Mouse (Mus musculus): ENCODE results near the gene Ankrd40. TPM values are rescaled to one million over a fixed set of nuclear protein-coding genes. Genes with fewer than 3 reads are reported as not detected.

Ankrd40 gene
- polyA plus RNA-seq, 1 experiment from 2014 or later = 20.6 TPM

- Histone ChIP-seq H3K4me1 (ENCODE audit: control insufficient read depth, insufficient read depth, low read length) (peaks cover 15% of the 10 kb centered on the region; the same call in 1 of the 2 replicates), H3K4me2 (replicated peaks; ENCODE audit: low read depth, low read length) (no peak overlapping the region), H3K4me3 (ENCODE audit: low read length) (no peak overlapping the region), H3K9ac (ENCODE audit: low read depth, low read length) (no peak overlapping the region), H3K27ac (ENCODE audit: low read depth, low read length) (no peak overlapping the region; the same call in 1 of the 2 replicates), H3K9me3 (ENCODE audit: control insufficient read depth, low read length) (no peaks in the 10 kb centered on the region), H3K36me3 (ENCODE audit: control insufficient read depth, insufficient read depth, low read length) (no peaks in the 10 kb centered on the region), H3K27me3 (ENCODE audit: control insufficient read depth, insufficient read depth, low read length) (no peaks in the 10 kb centered on the region)
- no peak for ATAC-seq (ENCODE audit: low FRiP score, low TSS enrichment)
- WGBS = 59% methylated on average over 8 of the region's 8 CpGs
Measured at GRCm38 (mm10) chr11:94379736-94380135, 51.9 kb downstream of the Ankrd40 start.

- no peaks in the 10 kb centered on the region for H3K9me3 ChIP-seq (ENCODE audit: control insufficient read depth, low read length)
- peak overlapping the region; percentile 11 for H3K27ac ChIP-seq (ENCODE audit: low read depth, low read length)
- 2% methylated on average over 11 of the region's 12 CpGs for WGBS
- H3K4me3 ChIP-seq (ENCODE audit: low read length) = no peak overlapping the region
- H3K4me2 ChIP-seq (replicated peaks; ENCODE audit: low read depth, low read length) = peak overlapping the region; percentile 36; the same call in 1 of the 2 replicates
- H3K27me3 ChIP-seq (ENCODE audit: control insufficient read depth, insufficient read depth, low read length) = no peaks in the 10 kb centered on the region
- 0 out of 2 replicates have a peak overlapping the region, but pooled peaks have one; percentile 9 for H3K9ac ChIP-seq (ENCODE audit: low read depth, low read length)
- no peaks in the 10 kb centered on the region for H3K36me3 ChIP-seq (ENCODE audit: control insufficient read depth, insufficient read depth, low read length)
- peaks cover 16% of the 10 kb centered on the region for H3K4me1 ChIP-seq (ENCODE audit: control insufficient read depth, insufficient read depth, low read length)
- ATAC-seq (ENCODE audit: low FRiP score, low TSS enrichment) = peak; percentile 82
Measured at GRCm38 (mm10) chr11:94385977-94386771, 58.4 kb downstream of the Ankrd40 start.

- no peak for ATAC-seq (ENCODE audit: low FRiP score, low TSS enrichment)
- 48% methylated on average over 4 of the region's 4 CpGs for WGBS
Measured at GRCm38 (mm10) chr11:94387756-94388155, 60.0 kb downstream of the Ankrd40 start.

GRCm38 (mm10) chr11:94389021-94389420 is 61.2 kb downstream of the Ankrd40 start:
- Histone ChIP-seq H3K4me1 (ENCODE audit: control insufficient read depth, insufficient read depth, low read length) (peaks cover 19% of the 10 kb centered on the region), H3K27ac (ENCODE audit: low read depth, low read length) (no peak overlapping the region), H3K9ac (ENCODE audit: low read depth, low read length) (no peak overlapping the region), H3K9me3 (ENCODE audit: control insufficient read depth, low read length) (no peaks in the 10 kb centered on the region), H3K4me2 (replicated peaks; ENCODE audit: low read depth, low read length) (no peak overlapping the region), H3K4me3 (ENCODE audit: low read length) (no peak overlapping the region), H3K27me3 (ENCODE audit: control insufficient read depth, insufficient read depth, low read length) (0 out of 2 replicates have a peak, but pooled peaks cover 5% of the 10 kb centered on the region), H3K36me3 (ENCODE audit: control insufficient read depth, insufficient read depth, low read length) (no peaks in the 10 kb centered on the region)
- WGBS = 78% methylated on average over 4 of the region's 4 CpGs
- no peak for ATAC-seq (ENCODE audit: low FRiP score, low TSS enrichment)

More at GRCm38 (mm10) chr11:94387756-94388155, 60.0 kb downstream of the Ankrd40 start:
- Histone ChIP-seq H3K4me2 (replicated peaks; ENCODE audit: low read depth, low read length) (no peak overlapping the region), H3K27ac (ENCODE audit: low read depth, low read length) (no peak overlapping the region), H3K36me3 (ENCODE audit: control insufficient read depth, insufficient read depth, low read length) (no peaks in the 10 kb centered on the region), H3K9me3 (ENCODE audit: control insufficient read depth, low read length) (no peaks in the 10 kb centered on the region), H3K4me1 (ENCODE audit: control insufficient read depth, insufficient read depth, low read length) (peaks cover 18% of the 10 kb centered on the region), H3K27me3 (ENCODE audit: control insufficient read depth, insufficient read depth, low read length) (0 out of 2 replicates have a peak, but pooled peaks cover 5% of the 10 kb centered on the region), H3K9ac (ENCODE audit: low read depth, low read length) (no peak overlapping the region), H3K4me3 (ENCODE audit: low read length) (no peak overlapping the region)

GRCm38 (mm10) chr11:94389724-94390396 is 62.1 kb downstream of the Ankrd40 start:
- no peak overlapping the region for H3K27ac ChIP-seq (ENCODE audit: low read depth, low read length)
- H3K9me3 ChIP-seq (ENCODE audit: control insufficient read depth, low read length) = no peaks in the 10 kb centered on the region
- no peak for ATAC-seq (ENCODE audit: low FRiP score, low TSS enrichment)
- WGBS = 65% methylated on average over 6 of the region's 6 CpGs
- no peak overlapping the region for H3K4me3 ChIP-seq (ENCODE audit: low read length)
- peaks cover 19% of the 10 kb centered on the region for H3K4me1 ChIP-seq (ENCODE audit: control insufficient read depth, insufficient read depth, low read length)
- H3K9ac ChIP-seq (ENCODE audit: low read depth, low read length) = no peak overlapping the region
- H3K4me2 ChIP-seq (replicated peaks; ENCODE audit: low read depth, low read length) = no peak overlapping the region
- H3K36me3 ChIP-seq (ENCODE audit: control insufficient read depth, insufficient read depth, low read length) = no peaks in the 10 kb centered on the region
- H3K27me3 ChIP-seq (ENCODE audit: control insufficient read depth, insufficient read depth, low read length) = 0 out of 2 replicates have a peak, but pooled peaks cover 5% of the 10 kb centered on the region

GRCm38 (mm10) chr11:94390825-94391224 is 63.0 kb downstream of the Ankrd40 start:
- Histone ChIP-seq H3K4me3 (ENCODE audit: low read length) (no peak overlapping the region), H3K9ac (ENCODE audit: low read depth, low read length) (no peak overlapping the region), H3K27me3 (ENCODE audit: control insufficient read depth, insufficient read depth, low read length) (0 out of 2 replicates have a peak, but pooled peaks cover 5% of the 10 kb centered on the region), H3K4me1 (ENCODE audit: control insufficient read depth, insufficient read depth, low read length) (peaks cover 13% of the 10 kb centered on the region), H3K9me3 (ENCODE audit: control insufficient read depth, low read length) (no peaks in the 10 kb centered on the region), H3K4me2 (replicated peaks; ENCODE audit: low read depth, low read length) (no peak overlapping the region), H3K27ac (ENCODE audit: low read depth, low read length) (no peak overlapping the region), H3K36me3 (ENCODE audit: control insufficient read depth, insufficient read depth, low read length) (no peaks in the 10 kb centered on the region)
- 81% methylated on average over 6 of the region's 6 CpGs for WGBS
- no peak for ATAC-seq (ENCODE audit: low FRiP score, low TSS enrichment)

Other genes with a start within 250 kb of the Ankrd40 start
- gene Tob1, start 116.5 kb upstream of the Ankrd40 start, polyA plus RNA-seq (2014; fragmentation: Nextera tagmentation; extraction: Ambion mirVana) = 27.2 and 36.6 TPM in 2 replicates
- gene Wfikkn2, start 82.0 kb upstream of the Ankrd40 start, polyA plus RNA-seq (2014; fragmentation: Nextera tagmentation; extraction: Ambion mirVana) = 0.79 and 1.2 TPM in 2 replicates
- 1.0 TPM in 1 of 2 replicates, not detected in the other for gene Gm21885, start 46.1 kb upstream of the Ankrd40 start, polyA plus RNA-seq (2014; fragmentation: Nextera tagmentation; extraction: Ambion mirVana)
- gene Luc7l3, start 6.0 kb upstream of the Ankrd40 start, polyA plus RNA-seq (2014; fragmentation: Nextera tagmentation; extraction: Ambion mirVana) = 106 and 147 TPM in 2 replicates
- 1.1 and 3.9 TPM in 2 replicates for gene Abcc3, start 65.0 kb downstream of the Ankrd40 start, polyA plus RNA-seq (2014; fragmentation: Nextera tagmentation; extraction: Ambion mirVana)
- 8.7 and 14.1 TPM in 2 replicates for gene Cacna1g, start 146.2 kb downstream of the Ankrd40 start, polyA plus RNA-seq (2014; fragmentation: Nextera tagmentation; extraction: Ambion mirVana)
- 0.07 and 0.23 TPM in 2 replicates for gene Spata20, start 158.2 kb downstream of the Ankrd40 start, polyA plus RNA-seq (2014; fragmentation: Nextera tagmentation; extraction: Ambion mirVana)
- gene Epn3, start 172.0 kb downstream of the Ankrd40 start, polyA plus RNA-seq (2014; fragmentation: Nextera tagmentation; extraction: Ambion mirVana) = 13.4 and 16.4 TPM in 2 replicates
- 1.6 and 2.6 TPM in 2 replicates for gene Mycbpap, start 193.7 kb downstream of the Ankrd40 start, polyA plus RNA-seq (2014; fragmentation: Nextera tagmentation; extraction: Ambion mirVana)
- gene Rsad1, start 221.3 kb downstream of the Ankrd40 start, polyA plus RNA-seq (2014; fragmentation: Nextera tagmentation; extraction: Ambion mirVana) = 4.1 and 4.5 TPM in 2 replicates
- 0.14 TPM in 1 of 2 replicates, not detected in the other for gene Chad, start 237.0 kb downstream of the Ankrd40 start, polyA plus RNA-seq (2014; fragmentation: Nextera tagmentation; extraction: Ambion mirVana)

Data from kidney, embryonic 14.5 days (tissue).